Mouse (Mus musculus): ENCODE data around the gene Rhox6.
"Not testable (repeated sequence)": the region's sequence is repeated elsewhere in the genome, so short reads cannot be mapped to it uniquely, and the experiment has no call there.

Gene Rhox6

DNA sequence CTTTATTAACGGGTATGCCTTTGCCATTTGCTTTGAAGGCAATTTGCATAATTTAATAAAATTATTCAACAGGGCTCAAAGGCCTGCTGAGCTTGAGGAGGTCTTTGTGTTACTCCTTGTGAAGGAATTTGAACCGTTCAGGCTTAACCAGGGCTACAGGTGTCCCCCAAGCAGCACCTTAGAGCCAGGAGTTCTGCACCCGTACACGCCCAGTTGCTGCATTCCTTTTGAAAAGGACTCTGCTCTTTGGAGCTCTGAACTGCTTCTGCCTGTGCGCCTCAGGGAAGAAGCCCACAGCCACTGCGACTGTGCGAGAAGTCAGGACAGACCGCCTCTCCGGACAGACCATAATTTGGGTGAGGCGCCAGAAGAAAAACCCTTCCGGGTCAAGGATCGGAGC, at the start of gene Rhox6:
Rhox6 (plus strand) TSS at position 301 of the 400 bp plus-strand sequence.
- not testable (repeated sequence) for DNase-seq (ENCODE audit: low read depth)

DNA sequence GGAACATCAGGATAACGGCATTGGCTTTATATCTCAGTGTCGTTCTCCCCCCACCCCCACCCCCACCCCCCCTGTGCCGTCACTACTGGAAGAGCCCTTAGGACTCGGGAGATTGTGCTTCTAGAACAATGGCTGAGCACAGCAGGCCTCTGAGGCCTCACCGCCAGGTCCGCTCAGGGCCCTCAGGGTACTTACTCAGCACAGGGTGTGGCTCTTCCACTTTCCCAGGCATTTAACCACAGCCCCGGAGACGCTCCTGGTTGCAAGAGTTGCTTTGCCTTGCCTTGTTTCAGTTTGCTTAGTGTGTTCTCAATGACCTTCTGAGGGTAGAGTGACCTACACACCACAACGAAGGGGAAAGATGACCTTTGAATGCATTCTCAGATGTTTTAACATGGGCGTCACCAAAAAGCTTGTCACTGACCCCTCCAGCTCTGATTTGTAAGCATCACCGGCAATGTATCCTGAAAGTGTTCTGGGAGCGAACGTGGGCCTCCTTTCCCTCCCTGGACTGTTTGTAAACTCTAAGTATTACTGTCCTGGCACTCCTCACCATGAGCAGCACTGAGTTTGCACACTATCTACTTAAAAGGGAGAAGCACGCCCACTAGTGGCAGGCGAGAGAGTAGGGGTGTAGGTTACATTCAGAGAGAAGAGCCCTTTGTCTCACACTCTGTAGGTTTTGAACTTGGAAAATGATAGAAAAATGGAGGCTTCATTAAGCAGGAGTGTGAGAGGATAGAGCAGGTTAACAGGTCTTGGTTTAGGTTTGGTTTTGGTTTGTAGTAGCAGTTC, 19.2 kb upstream of the Rhox6 start:
- DNase-seq (ENCODE audit: low read depth), result peak; percentile 44

DNA sequence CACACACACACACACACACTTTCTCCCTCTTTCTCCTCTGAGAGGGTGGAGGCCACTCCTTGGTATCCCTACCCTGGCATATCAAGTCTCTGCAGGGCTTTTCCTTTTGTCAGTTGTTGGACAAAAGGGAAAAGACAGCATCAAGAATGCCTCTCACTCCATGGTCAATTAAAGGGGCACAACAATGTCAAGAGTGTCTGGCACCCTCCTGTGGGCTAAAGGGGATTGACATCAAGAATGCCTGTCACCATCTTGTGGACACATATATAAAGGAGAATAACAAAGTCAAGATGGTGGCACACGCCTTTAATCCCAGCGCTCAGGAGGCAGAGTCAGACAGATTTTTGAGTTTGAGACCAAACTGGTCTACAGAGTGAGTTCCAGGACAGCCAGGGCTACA, 17.3 kb upstream of the Rhox6 start:
- peak; percentile 57 for DNase-seq (ENCODE audit: low read depth)

DNA sequence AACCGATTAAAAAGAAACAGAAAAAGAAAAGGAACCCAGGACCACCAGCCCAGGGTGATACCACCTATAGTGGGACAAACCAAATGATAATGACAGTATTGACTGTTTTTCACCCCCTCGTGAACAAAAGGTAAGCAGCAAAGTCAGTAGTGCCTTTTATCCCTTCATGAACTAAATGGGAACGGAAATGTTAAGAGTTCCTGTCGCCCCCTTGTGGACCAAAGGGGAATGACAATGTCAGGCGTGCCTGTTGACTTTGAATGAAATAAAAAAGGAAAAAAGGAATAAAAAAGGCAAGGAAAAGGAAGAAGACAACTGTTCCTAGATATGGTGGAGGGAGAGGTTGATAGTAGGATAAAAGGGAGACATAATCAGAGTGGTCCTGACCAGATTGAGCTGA, 15.5 kb upstream of the Rhox6 start:
- DNase-seq (ENCODE audit: low read depth), result peak; percentile 45

DNA sequence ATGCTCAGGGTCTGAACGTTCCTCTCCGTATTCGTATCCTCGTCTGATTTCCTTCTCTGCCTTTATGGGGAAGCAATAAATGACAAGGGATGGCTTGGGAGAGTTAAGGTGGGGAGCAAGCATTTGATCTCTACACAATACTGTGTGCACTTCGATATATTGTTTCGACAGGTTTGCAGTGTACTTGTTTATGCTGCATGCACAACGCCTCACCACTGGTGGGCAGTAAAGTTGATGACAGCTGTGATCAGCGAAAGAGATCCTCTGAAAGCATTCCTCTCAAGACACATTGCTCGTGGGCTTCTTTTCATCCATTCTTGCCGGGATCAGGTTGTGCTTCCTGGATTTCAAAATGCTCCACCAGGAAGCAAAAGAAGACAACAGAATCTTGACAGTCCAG, 11.0 kb upstream of the Rhox6 start:
- peak; percentile 3 for DNase-seq (ENCODE audit: low read depth)

DNA sequence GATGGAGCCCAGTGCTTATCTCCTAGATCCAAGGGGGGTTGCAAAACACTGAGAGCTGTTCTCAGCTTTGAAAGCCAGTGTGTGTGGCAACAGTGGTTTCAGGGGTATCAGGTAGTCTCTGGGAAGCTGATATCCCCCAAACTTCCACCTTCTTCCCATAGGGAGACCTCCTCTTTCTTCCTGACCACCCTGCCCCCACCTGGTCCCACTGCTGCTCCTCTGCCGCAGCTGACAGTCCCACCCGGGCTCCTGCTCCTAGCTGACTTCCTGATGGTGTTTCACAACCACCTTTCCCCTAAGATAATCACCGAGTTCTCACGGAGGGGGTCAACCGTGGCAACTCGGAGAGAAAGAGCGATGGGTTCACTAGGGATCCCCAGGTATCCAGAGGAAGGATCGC, 4.7 kb downstream of the Rhox6 start, which contains the start of gene Rhox7a:
Rhox7a (plus strand) TSS at position 301 of the 400 bp plus-strand sequence.
- not testable (repeated sequence) for DNase-seq (ENCODE audit: low read depth)

DNA sequence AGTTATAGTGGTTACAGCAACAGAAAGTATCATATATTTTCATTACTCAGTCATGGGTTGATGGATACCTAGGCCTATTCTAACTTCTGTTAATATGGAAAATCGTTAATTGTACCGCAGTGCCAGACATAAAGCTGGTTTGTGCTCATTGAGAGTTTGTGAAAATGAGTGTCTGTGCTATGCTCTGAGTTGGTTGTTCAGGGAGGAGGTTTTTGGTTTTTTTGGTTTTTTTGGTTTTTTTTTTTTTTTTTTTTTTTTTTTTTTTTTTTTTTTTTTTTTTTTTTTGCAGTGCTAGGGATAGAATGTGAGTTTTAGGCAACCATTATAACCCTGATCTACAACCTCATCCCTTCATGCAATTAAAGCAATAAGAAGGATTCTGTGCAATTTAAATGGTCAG, 44.9 kb downstream of the Rhox6 start:
- DNase-seq (ENCODE audit: low read depth), result no peak

DNA sequence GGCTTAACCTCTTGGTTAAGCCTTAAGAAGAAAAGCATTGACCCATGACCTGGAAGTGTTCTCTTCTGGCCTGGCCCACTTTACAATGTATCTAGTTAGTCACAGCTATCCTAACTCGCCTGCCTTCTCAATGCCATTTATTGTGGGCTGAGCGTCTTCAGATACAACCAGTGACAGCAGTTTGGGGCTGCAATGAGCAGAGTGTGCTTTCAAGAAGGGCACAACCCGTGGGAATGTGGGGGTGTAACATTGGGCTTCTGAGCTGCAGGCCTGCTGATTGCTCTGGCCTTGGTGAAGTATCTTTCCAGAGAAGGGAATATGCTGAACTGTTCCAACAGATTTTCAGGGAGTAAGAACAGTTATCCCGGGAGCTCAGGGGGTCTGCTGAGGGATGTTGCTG, 52.1 kb downstream of the Rhox6 start, which contains the start of gene Rhox8:
Rhox8 (minus strand) TSS at position 101 of the 400 bp plus-strand sequence.
- DNase-seq (ENCODE audit: low read depth), result no peak

Measured in 416B (cell line).